Mouse (Mus musculus): Measurements from ENCODE around the gene Nlrp4a. TPM values are rescaled to one million over a fixed set of nuclear protein-coding genes. Genes with fewer than 3 reads are reported as not detected.
"Not testable (repeated sequence)": the region's sequence is repeated elsewhere in the genome, so short reads cannot be mapped to it uniquely, and the experiment has no call there.

The Nlrp4a gene
- not detected in 2 replicates for polyA plus RNA-seq (2015; fragmentation: Nextera tagmentation; extraction: Ambion mirVana)

- no peak within 1 kb of the TSS for H3K27ac ChIP-seq
- no peaks in the 10 kb centered on the region for H3K27me3 ChIP-seq (replicated peaks)
- H3K4me2 ChIP-seq: no peak within 1 kb of the TSS
- 88% methylated on average over 5 of the region's 5 CpGs for whole genome bisulfite sequencing
- H3K9ac ChIP-seq: no peak within 1 kb of the TSS
- no peak within 1 kb of the TSS for H3K4me3 ChIP-seq
- ATAC-seq (replicated peaks): no peak
- no peaks in the 10 kb centered on the region for H3K36me3 ChIP-seq (replicated peaks)
- H3K4me1 ChIP-seq: no peaks in the 10 kb centered on the region
- H3K9me3 ChIP-seq: no peaks in the 10 kb centered on the region
Measured at GRCm38 (mm10) chr7:26434813-26435212, at the start of gene Nlrp4a. Nlrp4a (plus strand) TSS chr7:26435113.

- H3K9me3 ChIP-seq; H3K36me3 ChIP-seq (replicated peaks); H3K4me1 ChIP-seq; H3K27ac ChIP-seq; H3K4me3 ChIP-seq; ATAC-seq (replicated peaks); H3K9ac ChIP-seq; H3K4me2 ChIP-seq; H3K27me3 ChIP-seq (replicated peaks): not testable (repeated sequence)
- WGBS: 77% methylated on average over 5 of the region's 5 CpGs
Measured at GRCm38 (mm10) chr7:26386691-26387090, 48.2 kb upstream of the Nlrp4a start.

GRCm38 (mm10) chr7:26391137-26391536 is 43.8 kb upstream of the Nlrp4a start:
- H3K36me3 ChIP-seq (replicated peaks); H3K9me3 ChIP-seq; H3K4me1 ChIP-seq; H3K27me3 ChIP-seq (replicated peaks); ATAC-seq (replicated peaks); H3K4me3 ChIP-seq; H3K4me2 ChIP-seq; H3K9ac ChIP-seq; H3K27ac ChIP-seq: not testable (repeated sequence)
- WGBS: 79% methylated on average over 2 of the region's 2 CpGs

GRCm38 (mm10) chr7:26391811-26392210 is 43.1 kb upstream of the Nlrp4a start:
- not testable (repeated sequence) for H3K27me3 ChIP-seq (replicated peaks); H3K27ac ChIP-seq; H3K9ac ChIP-seq; H3K4me2 ChIP-seq; ATAC-seq (replicated peaks); H3K4me1 ChIP-seq; H3K36me3 ChIP-seq (replicated peaks); H3K9me3 ChIP-seq; H3K4me3 ChIP-seq
- whole genome bisulfite sequencing: 85% methylated on average over 6 of the region's 6 CpGs

- not testable (repeated sequence) for H3K9me3 ChIP-seq; H3K4me1 ChIP-seq; H3K36me3 ChIP-seq (replicated peaks); H3K27me3 ChIP-seq (replicated peaks); ATAC-seq (replicated peaks); H3K27ac ChIP-seq; H3K4me3 ChIP-seq; H3K4me2 ChIP-seq; H3K9ac ChIP-seq
- 62% methylated on average over 2 of the region's 2 CpGs for WGBS
Measured at GRCm38 (mm10) chr7:26403600-26403999, 31.3 kb upstream of the Nlrp4a start, which contains the start of gene Nlrp9c. Nlrp9c (minus strand) TSS chr7:26403700.

- Histone ChIP-seq H3K4me3 (no peak overlapping the region), H3K27ac (no peak overlapping the region), H3K9ac (no peak overlapping the region), H3K9me3 (peaks cover 3% of the 10 kb centered on the region; the same call in 1 of the 2 replicates), H3K4me1 (no peaks in the 10 kb centered on the region), H3K27me3 (replicated peaks) (no peaks in the 10 kb centered on the region), H3K4me2 (no peak overlapping the region), H3K36me3 (replicated peaks) (no peaks in the 10 kb centered on the region)
- no peak for ATAC-seq (replicated peaks)
Measured at GRCm38 (mm10) chr7:26476690-26477089, 41.8 kb downstream of the Nlrp4a start.

GRCm38 (mm10) chr7:26489514-26489913 is 54.6 kb downstream of the Nlrp4a start:
- not testable (repeated sequence) for H3K4me2 ChIP-seq; H3K36me3 ChIP-seq (replicated peaks); H3K9me3 ChIP-seq; H3K4me1 ChIP-seq; H3K27me3 ChIP-seq (replicated peaks); H3K9ac ChIP-seq; H3K4me3 ChIP-seq; H3K27ac ChIP-seq; ATAC-seq (replicated peaks)
- WGBS: 80% methylated on average over 18 of the region's 18 CpGs

Other genes starting within 250 kb of the Nlrp4a start
- not detected in 2 replicates for gene Vmn1r184, start 174.8 kb upstream of the Nlrp4a start, polyA plus RNA-seq (2015; fragmentation: Nextera tagmentation; extraction: Ambion mirVana)
- not detected in 2 replicates for gene Cyp2a4, start 127.9 kb upstream of the Nlrp4a start, polyA plus RNA-seq (2015; fragmentation: Nextera tagmentation; extraction: Ambion mirVana)
- not detected in 2 replicates for gene Nlrp9c, start 31.4 kb upstream of the Nlrp4a start, polyA plus RNA-seq (2015; fragmentation: Nextera tagmentation; extraction: Ambion mirVana)
- not detected in 2 replicates for gene Nlrp9a, start 99.9 kb downstream of the Nlrp4a start, polyA plus RNA-seq (2015; fragmentation: Nextera tagmentation; extraction: Ambion mirVana)
- gene Vmn1r185, start 183.4 kb downstream of the Nlrp4a start, polyA plus RNA-seq (2015; fragmentation: Nextera tagmentation; extraction: Ambion mirVana): not detected in 2 replicates